11 mouse cellular contexts compared by ENCODE assay signal in the genomic region with DNA sequence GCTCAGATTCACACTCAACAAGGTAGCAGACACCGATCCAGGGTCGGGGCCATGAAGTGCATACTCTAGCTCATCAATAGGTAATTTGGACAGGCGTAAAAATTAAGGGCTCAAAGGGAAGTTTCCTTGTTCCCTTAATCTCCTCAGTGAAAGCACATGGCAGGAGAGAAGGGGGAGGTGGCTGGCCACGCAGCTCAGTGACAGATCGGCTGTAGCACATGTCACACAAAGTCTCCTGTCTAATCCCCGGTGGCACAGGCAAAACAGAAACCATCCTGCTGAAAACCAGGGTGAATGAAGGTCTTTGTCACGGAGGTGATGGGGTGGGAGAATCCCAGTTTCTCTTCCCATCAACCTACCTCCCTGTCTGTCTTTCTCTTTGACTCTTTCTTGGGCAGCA.
"Had no signal": no experiment of that assay in that cellular context is flagged by ENCODE, and none has a peak within 500 bp of the region (broad histone marks: within the 10 kb centered on the region; RNA-seq: fewer than 3 reads in every experiment).

No protein-coding gene starts in this region.

- H3K9me3 ChIP-seq: limb, embryonic 15.5 days; liver, embryonic 12.5 days; neural tube, embryonic 12.5 days had no signal

- H3K27me3 ChIP-seq: limb, embryonic 15.5 days; liver, embryonic 12.5 days; neural tube, embryonic 12.5 days had no signal

- H3K36me3 ChIP-seq: liver, embryonic 12.5 days; neural tube, embryonic 12.5 days had no signal

- DNase-seq: kidney, adult 18-20 months; layer of hippocampus, adult 9-11 months; layer of hippocampus, postnatal 36 days; lung, postnatal 10 days; lung, postnatal 4 days; thymus, postnatal 4 days had no signal

- H3K4me3 ChIP-seq: limb, embryonic 15.5 days; liver, embryonic 12.5 days; neural tube, embryonic 12.5 days had no signal

- ATAC-seq: liver, embryonic 12.5 days had no signal

- H3K27ac ChIP-seq: limb, embryonic 15.5 days; liver, embryonic 12.5 days; neural tube, embryonic 12.5 days; stomach, postnatal 0 days had no signal

- H3K4me1 ChIP-seq: liver, embryonic 12.5 days; neural tube, embryonic 12.5 days had no signal

- H3K9ac ChIP-seq: limb, embryonic 15.5 days; liver, embryonic 12.5 days; lung, embryonic 14.5 days; neural tube, embryonic 12.5 days had no signal

- H3K4me2 ChIP-seq: limb, embryonic 15.5 days; liver, embryonic 12.5 days; lung, embryonic 14.5 days; neural tube, embryonic 12.5 days had no signal
